Mouse (Mus musculus) thymus, postnatal 0 days (tissue): ENCODE measurements around the gene Slc25a48. TPM values are rescaled to one million over a fixed set of nuclear protein-coding genes. Genes with fewer than 3 reads are reported as not detected.

ENCODE experiments used
- DNase-seq: peaks from one replicate; pipeline ENCODE4 v3.0.0-alpha.2; 2015; ENCODE audit warnings: low spot score
- polyA plus RNA-seq: library from polyadenylated mRNA; unstranded; fragments of >200 nt; fragmentation: Nextera tagmentation; extraction: Ambion mirVana; gene quantifications from 2 replicates; pipeline ENCODE4 v1.2.1, GENCODE M21; 2015

The Slc25a48 gene
- polyA plus RNA-seq, 1 experiment from 2014 or later, result 0.14 TPM

GRCm38 (mm10) chr13:56509796-56510195 is 71.6 kb downstream of the Slc25a48 start:
- DNase-seq, result no peak

- no peak for DNase-seq
These were observed 75.4 kb downstream of the Slc25a48 start for GRCm38 (mm10) chr13:56513595-56513994.

- DNase-seq, result no peak
These were observed 78.2 kb downstream of the Slc25a48 start for GRCm38 (mm10) chr13:56516311-56516710.

DNA sequence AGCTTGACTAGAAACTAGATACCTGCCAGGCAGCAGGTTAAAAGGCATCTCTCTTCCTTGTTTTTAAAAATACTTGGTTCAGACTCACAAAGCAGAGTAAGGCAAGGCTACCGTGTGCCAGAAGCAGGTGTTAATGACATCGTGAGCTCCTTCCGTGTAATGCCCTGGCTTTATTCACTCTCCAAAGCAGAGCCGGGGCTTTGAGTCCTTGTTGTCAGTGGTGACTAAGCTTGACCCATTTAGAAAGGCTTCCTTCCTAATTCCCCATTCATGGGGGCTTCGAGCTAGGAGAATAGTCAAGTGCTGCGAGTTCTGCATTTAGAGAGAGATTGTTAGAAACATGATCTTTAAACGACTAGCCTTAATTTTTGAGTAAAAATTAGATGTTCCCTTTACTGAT is 78.7 kb downstream of the Slc25a48 start:
- DNase-seq, result no peak

GRCm38 (mm10) chr13:56522081-56522820 is 84.1 kb downstream of the Slc25a48 start, which contains the start of gene Fbxl21:
Gene Fbxl21 (plus strand): TSS chr13:56522472.
- peak; percentile 89 for DNase-seq

GRCm38 (mm10) chr13:56522821-56523167 is 84.6 kb downstream of the Slc25a48 start:
- DNase-seq, result no peak

Other genes with a start within 250 kb of the Slc25a48 start
- 0.12 TPM in 1 of 2 replicates, not detected in the other for gene Neurog1, start 186.2 kb upstream of the Slc25a48 start, polyA plus RNA-seq
- gene Cxcl14, start 141.8 kb upstream of the Slc25a48 start, polyA plus RNA-seq, result 0.38 and 0.72 TPM in 2 replicates
- not detected in 2 replicates for gene Gm3045, start 11.8 kb upstream of the Slc25a48 start, polyA plus RNA-seq
- gene Il9, start 43.9 kb downstream of the Slc25a48 start, polyA plus RNA-seq, result 1.2 and 2.6 TPM in 2 replicates
- 1.1 TPM in 2 replicates for gene Fbxl21, start 84.1 kb downstream of the Slc25a48 start, polyA plus RNA-seq
- gene Lect2, start 110.1 kb downstream of the Slc25a48 start, polyA plus RNA-seq, result not detected in 2 replicates
- gene Tgfbi, start 171.2 kb downstream of the Slc25a48 start, polyA plus RNA-seq, result 19.9 and 22.7 TPM in 2 replicates